Mouse (Mus musculus): Measurements from ENCODE around the gene Ern2. TPM values are rescaled to one million over a fixed set of nuclear protein-coding genes. Genes with fewer than 3 reads are reported as not detected.

Gene Ern2
- polyA plus RNA-seq, 1 experiment from 2014 or later, result 4.0 TPM

DNA sequence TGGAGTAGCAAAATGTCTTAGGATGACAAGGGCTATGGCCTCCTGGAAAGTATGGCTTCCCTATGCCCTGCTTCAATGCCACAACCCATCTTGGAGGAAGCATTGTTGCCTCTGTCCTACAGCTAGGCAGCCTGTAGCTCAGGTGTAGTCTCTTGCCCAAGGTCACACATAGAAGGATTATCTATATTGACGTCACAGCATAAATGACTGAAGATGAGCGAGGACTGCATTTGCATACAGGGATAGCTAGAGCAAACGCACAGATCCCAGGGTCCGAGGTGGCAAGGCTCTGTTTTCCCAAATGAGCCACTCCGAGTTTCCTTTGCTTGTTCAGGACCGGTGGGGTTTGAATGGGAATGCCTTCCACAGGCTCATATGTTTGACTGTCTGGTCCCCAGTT lies 15.3 kb downstream of the Ern2 start:
- no peak for ATAC-seq
- Histone ChIP-seq H3K4me3 (ENCODE audit: low read depth, low read length) (no peak overlapping the region), H3K9me3 (ENCODE audit: control insufficient read depth) (no peaks in the 10 kb centered on the region), H3K27me3 (replicated peaks; ENCODE audit: control insufficient read depth, insufficient read depth, low read length) (no peaks in the 10 kb centered on the region), H3K27ac (ENCODE audit: low read depth, low read length) (no peak overlapping the region), H3K9ac (ENCODE audit: low read depth, low read length) (no peak overlapping the region), H3K36me3 (ENCODE audit: control insufficient read depth, insufficient read depth) (peaks cover 43% of the 10 kb centered on the region), H3K4me2 (replicated peaks; ENCODE audit: low read depth) (no peak overlapping the region), H3K4me1 (replicated peaks; ENCODE audit: control insufficient read depth, insufficient read depth, low read length) (no peaks in the 10 kb centered on the region)
- WGBS, result 70% methylated on average over 6 of the region's 6 CpGs
- TF ChIP-seq CTCF (IDR thresholded peaks at IDR 0.05; ENCODE audit: low read depth), result no peak

DNA sequence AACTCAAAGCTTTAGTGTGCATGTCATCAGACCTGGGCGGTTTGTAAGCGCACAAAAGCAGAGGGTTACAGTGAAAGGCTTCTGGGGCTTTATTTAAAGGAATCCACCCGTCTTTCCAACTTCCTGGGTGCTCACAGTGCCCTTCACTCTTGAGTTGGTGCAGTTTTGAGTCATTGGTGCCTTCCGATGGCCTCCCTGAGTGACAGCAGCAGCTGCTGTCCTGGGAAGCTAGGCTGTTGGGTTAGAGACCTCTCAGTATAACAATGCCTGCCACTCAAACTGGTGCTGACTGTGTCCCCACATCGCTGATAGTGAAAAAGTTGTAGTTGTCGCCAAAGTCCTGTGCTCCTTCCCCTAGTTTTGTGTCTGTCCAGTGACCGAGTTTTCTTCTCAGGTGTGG lies 18.8 kb downstream of the Ern2 start:
- H3K36me3 ChIP-seq (ENCODE audit: control insufficient read depth, insufficient read depth), result peaks cover 65% of the 10 kb centered on the region

DNA sequence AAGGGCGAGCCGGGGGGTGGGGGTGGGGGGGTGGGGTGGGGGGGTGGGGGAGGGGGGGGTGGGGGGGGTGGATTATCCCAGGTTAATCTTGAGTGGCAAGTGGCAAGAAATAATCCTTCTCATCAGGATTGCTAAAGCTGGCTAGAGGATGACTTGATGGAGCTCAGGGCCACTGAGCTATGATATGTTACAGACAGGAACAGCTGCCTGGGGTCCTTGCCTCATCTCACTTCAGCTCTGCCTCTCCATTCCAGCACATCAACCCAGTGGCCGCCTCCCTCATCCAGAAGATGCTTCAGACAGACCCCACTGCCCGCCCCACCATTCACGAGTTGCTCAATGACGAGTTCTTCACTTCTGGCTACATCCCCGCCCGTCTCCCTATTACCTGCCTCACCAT lies 22.2 kb downstream of the Ern2 start:
- ATAC-seq, result no peak
- no peak for TF ChIP-seq CTCF (IDR thresholded peaks at IDR 0.05; ENCODE audit: low read depth)
- WGBS, result 82% methylated on average over 8 of the region's 8 CpGs

More for the DNA sequence above, 18.8 kb downstream of the Ern2 start:
- no peaks in the 10 kb centered on the region for H3K4me1 ChIP-seq (replicated peaks; ENCODE audit: control insufficient read depth, insufficient read depth, low read length)
- H3K4me2 ChIP-seq (replicated peaks; ENCODE audit: low read depth), result no peak overlapping the region
- H3K9me3 ChIP-seq (ENCODE audit: control insufficient read depth), result no peaks in the 10 kb centered on the region
- WGBS, result 95% methylated on average over 7 of the region's 7 CpGs
- TF ChIP-seq CTCF (IDR thresholded peaks at IDR 0.05; ENCODE audit: low read depth), result no peak
- H3K9ac ChIP-seq (ENCODE audit: low read depth, low read length), result no peak overlapping the region
- no peaks in the 10 kb centered on the region for H3K27me3 ChIP-seq (replicated peaks; ENCODE audit: control insufficient read depth, insufficient read depth, low read length)
- no peak for ATAC-seq
- H3K4me3 ChIP-seq (ENCODE audit: low read depth, low read length), result no peak overlapping the region
- H3K27ac ChIP-seq (ENCODE audit: low read depth, low read length), result no peak overlapping the region

DNA sequence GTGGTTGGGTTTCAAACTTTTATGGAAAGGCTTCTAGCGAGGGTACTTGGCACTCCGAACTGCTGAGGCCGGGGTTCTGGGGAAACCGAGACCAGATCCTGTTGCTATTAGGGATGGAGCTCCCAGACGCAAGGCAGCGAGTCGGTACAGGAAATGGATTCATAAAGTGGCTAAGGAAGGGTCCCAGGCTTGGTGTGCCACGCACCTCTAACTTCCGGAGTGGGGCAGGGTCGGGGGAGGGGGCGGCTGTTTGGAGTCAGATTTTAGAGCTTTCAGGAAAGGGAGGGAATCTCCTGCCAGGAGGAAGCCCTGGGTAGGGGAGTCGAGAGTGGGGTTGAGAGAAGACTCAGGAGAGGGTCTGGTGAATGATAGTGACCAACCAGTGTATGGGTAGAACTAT lies 26.0 kb downstream of the Ern2 start:
- H3K36me3 ChIP-seq (ENCODE audit: control insufficient read depth, insufficient read depth), result peaks cover 19% of the 10 kb centered on the region; the same call in 1 of the 2 replicates
- no peaks in the 10 kb centered on the region for H3K27me3 ChIP-seq (replicated peaks; ENCODE audit: control insufficient read depth, insufficient read depth, low read length)
- TF ChIP-seq CTCF (IDR thresholded peaks at IDR 0.05; ENCODE audit: low read depth), result no peak
- 0% methylated on average over 12 of the region's 12 CpGs for WGBS
- ATAC-seq, result no peak
- no peaks in the 10 kb centered on the region; the same call in 1 of the 2 replicates for H3K4me1 ChIP-seq (replicated peaks; ENCODE audit: control insufficient read depth, insufficient read depth, low read length)
- H3K4me3 ChIP-seq (ENCODE audit: low read depth, low read length), result peak overlapping the region; percentile 59
- H3K9ac ChIP-seq (ENCODE audit: low read depth, low read length), result peak overlapping the region; percentile 55
- H3K27ac ChIP-seq (ENCODE audit: low read depth, low read length), result no peak overlapping the region
- H3K9me3 ChIP-seq (ENCODE audit: control insufficient read depth), result no peaks in the 10 kb centered on the region
- H3K4me2 ChIP-seq (replicated peaks; ENCODE audit: low read depth), result peak overlapping the region; percentile 87

More for the DNA sequence above, 22.2 kb downstream of the Ern2 start:
- H3K36me3 ChIP-seq (ENCODE audit: control insufficient read depth, insufficient read depth), result peaks cover 48% of the 10 kb centered on the region
- no peaks in the 10 kb centered on the region; the same call in 1 of the 2 replicates for H3K4me1 ChIP-seq (replicated peaks; ENCODE audit: control insufficient read depth, insufficient read depth, low read length)
- H3K27me3 ChIP-seq (replicated peaks; ENCODE audit: control insufficient read depth, insufficient read depth, low read length), result no peaks in the 10 kb centered on the region
- no peak overlapping the region for H3K27ac ChIP-seq (ENCODE audit: low read depth, low read length)
- no peak overlapping the region for H3K9ac ChIP-seq (ENCODE audit: low read depth, low read length)
- H3K4me3 ChIP-seq (ENCODE audit: low read depth, low read length), result no peak overlapping the region
- no peaks in the 10 kb centered on the region for H3K9me3 ChIP-seq (ENCODE audit: control insufficient read depth)
- no peak overlapping the region for H3K4me2 ChIP-seq (replicated peaks; ENCODE audit: low read depth)

DNA sequence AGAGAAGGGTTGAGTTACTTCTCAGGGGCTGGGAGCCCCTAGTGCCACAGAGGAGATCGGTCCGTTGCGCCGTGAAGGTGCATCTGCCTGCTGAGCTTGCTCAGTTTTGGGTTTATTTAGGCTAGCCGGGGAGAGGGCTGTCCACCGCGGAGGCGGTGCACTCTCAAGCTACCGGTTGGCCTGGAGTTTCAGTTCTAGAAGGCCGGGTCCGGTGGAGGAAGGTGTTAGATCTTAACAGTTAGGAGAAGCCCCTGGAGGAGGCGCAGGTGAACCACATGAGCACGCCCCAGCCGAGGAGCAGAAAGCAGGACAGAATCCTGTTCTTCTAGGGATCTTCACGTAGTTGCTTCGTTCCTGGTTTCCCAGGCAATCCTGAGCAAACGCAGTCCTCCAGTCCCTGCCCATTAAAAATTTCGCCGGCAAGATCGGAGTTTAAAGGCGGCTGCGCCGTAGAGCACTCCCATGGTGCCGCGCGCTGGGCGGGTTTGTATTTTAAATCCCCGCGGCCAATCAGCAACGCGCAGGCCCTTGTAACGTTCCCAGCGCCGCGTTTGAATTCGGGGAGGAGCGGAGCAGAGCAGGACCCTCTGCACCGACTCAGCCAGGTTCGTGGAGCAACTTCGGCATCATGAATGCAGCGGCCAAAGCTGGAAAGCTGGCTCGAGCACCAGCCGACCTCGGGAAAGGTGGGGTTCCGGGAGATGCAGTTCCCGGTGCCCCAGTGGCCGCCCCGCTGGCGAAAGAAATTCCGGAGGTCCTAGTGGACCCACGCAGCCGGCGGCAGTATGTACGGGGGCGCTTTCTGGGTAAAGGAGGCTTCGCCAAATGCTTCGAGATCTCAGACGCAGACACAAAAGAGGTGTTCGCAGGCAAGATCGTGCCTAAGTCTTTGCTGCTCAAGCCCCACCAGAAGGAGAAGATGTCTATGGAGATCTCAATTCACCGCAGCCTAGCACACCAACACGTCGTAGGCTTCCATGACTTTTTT lies 26.8 kb downstream of the Ern2 start, which contains the start of gene Plk1:
Gene Plk1 (plus strand): TSS at position 525 of the 988 bp plus-strand sequence.
- H3K36me3 ChIP-seq (ENCODE audit: control insufficient read depth, insufficient read depth), result peaks cover 12% of the 10 kb centered on the region; the same call in 1 of the 2 replicates
- peak within 1 kb of the TSS; percentile 87 for H3K4me2 ChIP-seq (replicated peaks; ENCODE audit: low read depth)
- WGBS, result under 1% methylated on average over 63 of the region's 63 CpGs
- ATAC-seq, result peak; percentile 87
- no peaks in the 10 kb centered on the region; the same call in 1 of the 2 replicates for H3K4me1 ChIP-seq (replicated peaks; ENCODE audit: control insufficient read depth, insufficient read depth, low read length)
- peak within 1 kb of the TSS; percentile 70; the same call in 1 of the 2 replicates for H3K27ac ChIP-seq (ENCODE audit: low read depth, low read length)
- TF ChIP-seq CTCF (IDR thresholded peaks at IDR 0.05; ENCODE audit: low read depth), result peak; percentile 25; the same call in 1 of the 2 replicates
- no peaks in the 10 kb centered on the region for H3K9me3 ChIP-seq (ENCODE audit: control insufficient read depth)
- H3K9ac ChIP-seq (ENCODE audit: low read depth, low read length), result peak within 1 kb of the TSS; percentile 63
- H3K4me3 ChIP-seq (ENCODE audit: low read depth, low read length), result peak within 1 kb of the TSS; percentile 59
- no peaks in the 10 kb centered on the region for H3K27me3 ChIP-seq (replicated peaks; ENCODE audit: control insufficient read depth, insufficient read depth, low read length)

DNA sequence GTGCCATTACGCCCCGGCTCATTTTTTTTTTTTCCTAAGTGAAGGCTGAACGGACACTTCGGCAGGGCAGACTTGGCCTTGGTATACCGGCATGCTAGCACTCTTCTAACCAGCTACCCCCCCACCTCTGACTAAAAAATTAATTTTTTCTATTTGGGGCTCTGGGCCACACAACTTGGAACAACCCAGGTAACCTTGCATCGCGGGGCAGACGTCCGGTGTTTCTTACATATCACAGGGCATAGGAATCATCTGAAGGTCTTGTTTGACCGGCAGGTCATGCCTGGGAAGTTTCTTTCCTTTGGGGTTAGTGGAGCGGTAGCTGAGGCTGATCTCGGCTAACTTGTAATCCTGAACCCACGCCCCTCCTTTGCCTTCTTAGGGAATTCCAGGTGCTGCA lies 27.5 kb downstream of the Ern2 start:
- peak overlapping the region; percentile 70; the same call in 1 of the 2 replicates for H3K27ac ChIP-seq (ENCODE audit: low read depth, low read length)
- WGBS, result 2% methylated on average over 13 of the region's 13 CpGs
- no peaks in the 10 kb centered on the region for H3K9me3 ChIP-seq (ENCODE audit: control insufficient read depth)
- H3K4me1 ChIP-seq (replicated peaks; ENCODE audit: control insufficient read depth, insufficient read depth, low read length), result no peaks in the 10 kb centered on the region; the same call in 1 of the 2 replicates
- H3K9ac ChIP-seq (ENCODE audit: low read depth, low read length), result peak overlapping the region; percentile 63
- peak overlapping the region; percentile 59 for H3K4me3 ChIP-seq (ENCODE audit: low read depth, low read length)
- ATAC-seq, result no peak
- peak overlapping the region; percentile 87 for H3K4me2 ChIP-seq (replicated peaks; ENCODE audit: low read depth)
- peaks cover 7% of the 10 kb centered on the region; the same call in 1 of the 2 replicates for H3K36me3 ChIP-seq (ENCODE audit: control insufficient read depth, insufficient read depth)
- TF ChIP-seq CTCF (IDR thresholded peaks at IDR 0.05; ENCODE audit: low read depth), result no peak
- H3K27me3 ChIP-seq (replicated peaks; ENCODE audit: control insufficient read depth, insufficient read depth, low read length), result no peaks in the 10 kb centered on the region
